Mouse (Mus musculus) spleen, adult 2 months (tissue): Measurements from ENCODE around the gene Fancc. TPM values are rescaled to one million over a fixed set of nuclear protein-coding genes. Genes with fewer than 3 reads are reported as not detected.
A peak's percentile ranks its signal among the peaks of the same experiment; 100 is the strongest.

ENCODE experiments used
- DNase-seq, 2 experiments: peaks; one replicate each; pipeline versions ENCODE4 v3.0.0 to v3.0.0-alpha.2; 2012 to 2021; ENCODE audit warnings: low spot score in 2 of 2, low read depth in 1 of 2
- H3K27ac ChIP-seq: fragments of 200-500 bp; 2 replicates; pipeline ENCODE4 v1.5.1; 2012; ENCODE audit warnings: low read length, inconsistent platforms; ENCODE audit not compliant: insufficient read depth
- H3K27me3 ChIP-seq: fragments of 200-500 bp; 2 replicates; pipeline ENCODE4 v1.6.1; 2012; ENCODE audit warnings: mild to moderate bottlenecking, moderate library complexity, low read length, inconsistent platforms; ENCODE audit not compliant: control insufficient read depth, insufficient read depth
- H3K36me3 ChIP-seq: fragments of 200-500 bp; 2 replicates; pipeline ENCODE4 v1.6.1; 2012; ENCODE audit warnings: mild to moderate bottlenecking, low read length, inconsistent platforms; ENCODE audit not compliant: control insufficient read depth, insufficient read depth
- H3K4me1 ChIP-seq: fragments of 200-500 bp; 2 replicates; pipeline ENCODE4 v1.6.1; 2011; ENCODE audit warnings: inconsistent platforms; ENCODE audit not compliant: control insufficient read depth, insufficient read depth, insufficient read length
- H3K4me3 ChIP-seq: fragments of 200-500 bp; 2 replicates; pipeline ENCODE4 v1.5.1; 2011; ENCODE audit warnings: mild to moderate bottlenecking, inconsistent platforms; ENCODE audit not compliant: insufficient read depth, insufficient read length; ENCODE audit errors: extremely low read depth
- CTCF ChIP-seq: fragments of 200-500 bp; IDR thresholded peaks from 2 replicates; pipeline ENCODE4 v1.5.1; 2011; ENCODE audit warnings: mild to moderate bottlenecking, inconsistent platforms; ENCODE audit not compliant: insufficient read depth, insufficient read length, insufficient replicate concordance; ENCODE audit errors: extremely low read depth
- POLR2A ChIP-seq: fragments of 200-500 bp; IDR thresholded peaks from 2 replicates; pipeline ENCODE4 v1.6.1; 2011; ENCODE audit warnings: low read depth, low read length, inconsistent platforms
- WGBS: fragments of 180-500 bp; shearing (Covaris S2); methylation state at CpG from one replicate; pipeline ENCODE4 v1.1.7; 2018; 5-methylcytosine and 5-hydroxymethylcytosine counted together
- polyA plus RNA-seq: library from polyadenylated mRNA; depleted of rRNA; stranded (reverse); fragments of >200 nt; gene quantifications from 2 replicates; pipeline ENCODE4 v1.2.3, GENCODE M21; 2012

Fancc gene
- polyA plus RNA-seq, 1 experiment, result 5.1 TPM

- no peak overlapping the region for H3K27ac ChIP-seq
- WGBS, result 36% methylated on average over 18 of the region's 18 CpGs
These were observed 236.1 kb downstream of the Fancc start for GRCm38 (mm10) chr13:63260753-63261631.

GRCm38 (mm10) chr13:63260133-63260532 lies 236.9 kb downstream of the Fancc start:
- WGBS, result 84% methylated on average over 4 of the region's 4 CpGs
- H3K36me3 ChIP-seq, result 0 out of 2 replicates have a peak, but pooled peaks cover 2% of the 10 kb centered on the region
- H3K4me3 ChIP-seq, result no peak overlapping the region
- no peak overlapping the region for H3K27ac ChIP-seq
- H3K4me1 ChIP-seq, result peaks cover 8% of the 10 kb centered on the region; the same call in 1 of the 2 replicates
- no peaks in the 10 kb centered on the region for H3K27me3 ChIP-seq
- no peak for TF ChIP-seq CTCF
- TF ChIP-seq POLR2A, result no peak
- no peak for DNase-seq

More at GRCm38 (mm10) chr13:63260753-63261631, 236.1 kb downstream of the Fancc start:
- no peak for TF ChIP-seq POLR2A
- DNase-seq, result no peak
- Histone ChIP-seq H3K36me3 (0 out of 2 replicates have a peak, but pooled peaks cover 2% of the 10 kb centered on the region), H3K4me1 (peaks cover 8% of the 10 kb centered on the region; the same call in 1 of the 2 replicates), H3K4me3 (no peak overlapping the region), H3K27me3 (no peaks in the 10 kb centered on the region)

- WGBS, result 90% methylated on average over 4 of the region's 4 CpGs
- Histone ChIP-seq H3K4me3 (no peak overlapping the region), H3K36me3 (no peaks in the 10 kb centered on the region), H3K27me3 (no peaks in the 10 kb centered on the region), H3K27ac (no peak overlapping the region), H3K4me1 (peaks cover 10% of the 10 kb centered on the region; the same call in 1 of the 2 replicates)
- TF ChIP-seq CTCF (no peak), POLR2A (no peak)
- no peak for DNase-seq
These were observed 238.4 kb downstream of the Fancc start for GRCm38 (mm10) chr13:63258671-63259070.

- Histone ChIP-seq H3K4me3 (no peak overlapping the region), H3K4me1 (peaks cover 11% of the 10 kb centered on the region; the same call in 1 of the 2 replicates), H3K27me3 (no peaks in the 10 kb centered on the region), H3K27ac (peak overlapping the region; percentile 33; the same call in 1 of the 2 replicates), H3K36me3 (no peaks in the 10 kb centered on the region)
- WGBS, result 77% methylated on average over 6 of the region's 6 CpGs
- DNase-seq, result no peak
- TF ChIP-seq POLR2A (no peak), CTCF (no peak)
These were observed 238.9 kb downstream of the Fancc start for GRCm38 (mm10) chr13:63258167-63258582.

GRCm38 (mm10) chr13:63256807-63257206 lies 240.3 kb downstream of the Fancc start:
- 72% methylated on average over 7 of the region's 7 CpGs for WGBS
- no peak for DNase-seq
- H3K27me3 ChIP-seq, result no peaks in the 10 kb centered on the region
- H3K36me3 ChIP-seq, result no peaks in the 10 kb centered on the region
- H3K4me1 ChIP-seq, result peaks cover 14% of the 10 kb centered on the region; the same call in 1 of the 2 replicates
- TF ChIP-seq POLR2A, result no peak
- TF ChIP-seq CTCF, result no peak
- H3K27ac ChIP-seq, result no peak overlapping the region
- no peak overlapping the region for H3K4me3 ChIP-seq

GRCm38 (mm10) chr13:63256146-63256545 lies 240.9 kb downstream of the Fancc start:
- 0 out of 2 replicates have a peak overlapping the region, but pooled peaks have one; percentile 0 for H3K27ac ChIP-seq
- no peak overlapping the region for H3K4me3 ChIP-seq
- no peaks in the 10 kb centered on the region for H3K27me3 ChIP-seq
- H3K36me3 ChIP-seq, result no peaks in the 10 kb centered on the region
- TF ChIP-seq CTCF, result no peak
- no peak for TF ChIP-seq POLR2A
- no peak for DNase-seq
- 86% methylated on average over 6 of the region's 6 CpGs for WGBS
- peaks cover 14% of the 10 kb centered on the region; the same call in 1 of the 2 replicates for H3K4me1 ChIP-seq
